Mouse (Mus musculus) embryonic fibroblast, embryonic 13.5 days (primary cell): ENCODE data around the gene AY761185.

Experiments used
- CTCF ChIP-seq: IDR thresholded peaks from 2 replicates; pipeline ENCODE4 v1.5.1; 2011; ENCODE audit warnings: mild to moderate bottlenecking, control low read depth, low read length, moderate library complexity, borderline replicate concordance; ENCODE audit not compliant: insufficient read depth
- POLR2A ChIP-seq: IDR thresholded peaks from 2 replicates; pipeline ENCODE4 v1.6.1; 2011; ENCODE audit warnings: low read depth, mild to moderate bottlenecking, control low read depth, low read length, moderate library complexity

DNA sequence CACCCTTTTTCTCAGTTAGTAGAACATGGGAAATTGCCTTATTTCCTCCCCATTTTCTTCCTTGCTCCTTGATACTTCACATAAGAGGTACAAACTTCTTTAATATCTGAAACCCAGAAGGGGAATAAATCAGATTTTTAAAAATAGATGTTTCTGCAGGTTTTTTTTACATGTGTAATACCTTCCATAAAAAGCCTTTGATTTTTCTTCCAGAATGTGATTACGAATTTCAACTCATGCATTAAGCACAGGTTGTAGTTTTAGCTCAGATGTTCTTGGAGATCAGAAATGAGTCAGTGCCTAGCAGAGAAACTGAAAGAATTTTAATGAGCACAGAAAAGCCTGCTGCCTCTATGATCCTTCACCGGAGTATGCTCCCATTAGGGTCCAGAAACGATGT lies 22.5 kb downstream of the AY761185 start, which contains the start of gene Gm6040:
- TF ChIP-seq POLR2A = no peak
- no peak for TF ChIP-seq CTCF
